Mouse (Mus musculus): ENCODE measurements around the gene Tspan3. TPM values are rescaled to one million over a fixed set of nuclear protein-coding genes. Genes with fewer than 3 reads are reported as not detected.

The Tspan3 gene
- 43.6 TPM for polyA plus RNA-seq (2014; fragmentation: Illumina TruSeq; extraction: RNeasy Lipid Tissue Mini Kit (QIAGEN cat#74804); ENCODE audit: low read depth, low replicate concordance)

GRCm38 (mm10) chr9:56165377-56165776, at the start of gene Tspan3:
Gene Tspan3 (minus strand): TSS chr9:56165477.

DNA sequence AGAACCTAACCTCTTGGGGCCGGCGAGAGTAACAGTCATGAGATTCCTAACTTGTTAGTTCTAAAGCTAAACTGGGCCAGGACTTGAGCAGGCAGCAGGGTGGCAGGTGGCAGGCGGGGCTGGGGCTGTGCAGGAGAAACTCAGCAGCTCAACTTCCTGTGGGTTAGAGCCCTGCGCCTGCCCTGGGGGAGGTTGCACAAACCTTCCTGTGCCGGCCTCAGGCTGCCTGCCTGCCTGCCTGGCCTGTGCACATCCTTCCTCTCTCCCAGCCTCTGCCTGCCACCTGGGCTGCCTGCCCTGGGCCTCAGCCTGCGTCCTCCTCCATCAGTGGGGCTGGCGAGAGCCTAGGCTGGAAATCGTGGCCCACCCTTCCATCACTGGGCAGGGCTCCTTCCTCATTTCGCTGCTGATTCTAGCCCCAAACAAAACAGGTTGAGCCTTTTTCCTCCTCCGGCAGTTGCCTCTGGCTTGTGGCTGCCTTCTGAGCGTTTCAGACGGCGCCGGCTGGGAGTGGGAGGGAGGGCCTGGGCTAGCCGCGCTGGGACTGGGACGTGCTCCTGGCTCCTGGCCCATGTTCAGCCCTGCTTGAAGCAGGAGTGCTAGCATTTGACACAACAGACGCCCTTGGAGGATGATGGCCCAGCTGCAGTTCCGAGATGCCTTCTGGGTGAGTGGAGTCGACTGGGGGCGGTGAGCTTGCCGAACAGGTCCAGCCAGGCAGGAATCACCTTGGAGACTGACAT, 75.3 kb downstream of the Tspan3 start, which contains the start of gene Pstpip1:
Gene Pstpip1, plus strand, starts transcription at position 185 of the 743 bp plus-strand sequence.

Other genes starting within 250 kb of the Tspan3 start
- gene Scaper, start 227.4 kb downstream of the Tspan3 start, polyA plus RNA-seq (2014; fragmentation: Illumina TruSeq; extraction: RNeasy Lipid Tissue Mini Kit (QIAGEN cat#74804); ENCODE audit: low read depth, low replicate concordance), result 78.4 TPM
- gene 4930563M21Rik, start 154.9 kb downstream of the Tspan3 start, polyA plus RNA-seq (2014; fragmentation: Illumina TruSeq; extraction: RNeasy Lipid Tissue Mini Kit (QIAGEN cat#74804); ENCODE audit: low read depth, low replicate concordance), result 85.9 TPM
- gene Rcn2, start 123.6 kb downstream of the Tspan3 start, polyA plus RNA-seq (2014; fragmentation: Illumina TruSeq; extraction: RNeasy Lipid Tissue Mini Kit (QIAGEN cat#74804); ENCODE audit: low read depth, low replicate concordance), result 77.6 TPM
- gene Pstpip1, start 75.5 kb downstream of the Tspan3 start, polyA plus RNA-seq (2014; fragmentation: Illumina TruSeq; extraction: RNeasy Lipid Tissue Mini Kit (QIAGEN cat#74804); ENCODE audit: low read depth, low replicate concordance), result not detected